Mouse (Mus musculus): ENCODE data around the gene Klk6. TPM values are rescaled to one million over a fixed set of nuclear protein-coding genes. Genes with fewer than 3 reads are reported as not detected.

Gene Klk6
- polyA plus RNA-seq, 1 experiment from 2014 or later: not detected

DNA sequence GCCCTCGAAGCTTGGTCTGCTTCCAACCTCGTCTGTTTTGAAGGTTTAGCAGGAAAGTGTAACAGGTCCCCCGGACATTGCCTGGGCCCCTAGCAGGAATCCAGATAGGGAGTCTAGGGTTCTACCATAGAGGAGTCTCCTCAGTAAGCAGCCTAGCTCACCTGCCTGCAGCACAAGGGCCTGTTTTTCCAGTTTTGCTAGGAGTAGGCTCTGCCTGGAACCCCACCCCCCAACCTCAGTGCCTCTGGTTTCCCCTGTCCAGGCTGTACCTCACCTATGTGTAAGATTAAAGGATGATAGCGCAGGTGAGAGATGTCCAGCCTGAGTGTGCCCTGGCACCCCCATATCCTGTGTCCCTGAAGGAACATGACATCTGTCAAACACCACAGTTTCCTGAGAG, 52.1 kb downstream of the Klk6 start:
- 76% methylated on average over 4 of the region's 4 CpGs for WGBS
- H3K4me2 ChIP-seq (ENCODE audit: low read length): no peak overlapping the region
- no peak overlapping the region for H3K9ac ChIP-seq (ENCODE audit: low read depth, low read length)
- H3K36me3 ChIP-seq (ENCODE audit: control insufficient read depth, insufficient read depth, low read length): no peaks in the 10 kb centered on the region
- ATAC-seq: no peak
- H3K27me3 ChIP-seq (replicated peaks; ENCODE audit: control insufficient read depth, insufficient read depth, low read length): no peaks in the 10 kb centered on the region
- H3K27ac ChIP-seq (ENCODE audit: low read depth, low read length): no peak overlapping the region
- H3K4me1 ChIP-seq (ENCODE audit: control insufficient read depth, insufficient read depth, low read depth, low read length): no peaks in the 10 kb centered on the region; the same call in 1 of the 2 replicates
- no peaks in the 10 kb centered on the region for H3K9me3 ChIP-seq (ENCODE audit: control insufficient read depth, low read length)
- no peak overlapping the region for H3K4me3 ChIP-seq (ENCODE audit: low read length)

DNA sequence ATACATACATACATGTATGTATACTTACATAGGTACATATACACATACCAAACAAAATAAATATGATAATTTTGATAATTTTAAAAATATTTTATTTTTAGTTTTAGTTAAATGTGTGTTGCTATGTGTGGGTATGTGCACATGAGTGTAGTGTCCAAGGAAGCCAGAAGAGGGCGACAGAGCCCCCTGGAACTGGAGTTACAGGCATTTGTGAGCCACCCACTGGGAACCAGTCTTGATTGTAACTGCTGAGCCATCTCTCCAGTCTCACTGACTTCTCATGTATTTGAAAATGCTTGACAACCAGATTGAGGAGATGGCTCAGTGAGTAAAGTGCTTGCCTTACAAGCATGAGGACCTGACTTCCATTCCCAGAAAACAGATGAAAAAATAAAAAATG, 54.0 kb downstream of the Klk6 start:
- 49% methylated on average over 1 of the region's 1 CpGs for WGBS
- H3K27me3 ChIP-seq (replicated peaks; ENCODE audit: control insufficient read depth, insufficient read depth, low read length): no peaks in the 10 kb centered on the region
- no peak for ATAC-seq

GRCm38 (mm10) chr7:43880912-43881311, 56.6 kb downstream of the Klk6 start, which contains the start of gene Klk4:
Klk4 (plus strand) TSS chr7:43881160.
- Histone ChIP-seq H3K36me3 (ENCODE audit: control insufficient read depth, insufficient read depth, low read length) (no peaks in the 10 kb centered on the region), H3K9me3 (ENCODE audit: control insufficient read depth, low read length) (no peaks in the 10 kb centered on the region), H3K4me1 (ENCODE audit: control insufficient read depth, insufficient read depth, low read depth, low read length) (no peaks in the 10 kb centered on the region), H3K27ac (ENCODE audit: low read depth, low read length) (no peak within 1 kb of the TSS), H3K9ac (ENCODE audit: low read depth, low read length) (no peak within 1 kb of the TSS), H3K4me2 (ENCODE audit: low read length) (no peak within 1 kb of the TSS), H3K4me3 (ENCODE audit: low read length) (no peak within 1 kb of the TSS), H3K27me3 (replicated peaks; ENCODE audit: control insufficient read depth, insufficient read depth, low read length) (no peaks in the 10 kb centered on the region)
- 16% methylated on average over 3 of the region's 3 CpGs for WGBS
- no peak for ATAC-seq

More for the DNA sequence above, 54.0 kb downstream of the Klk6 start:
- Histone ChIP-seq H3K27ac (ENCODE audit: low read depth, low read length) (no peak overlapping the region), H3K9ac (ENCODE audit: low read depth, low read length) (no peak overlapping the region), H3K9me3 (ENCODE audit: control insufficient read depth, low read length) (no peaks in the 10 kb centered on the region), H3K4me3 (ENCODE audit: low read length) (no peak overlapping the region), H3K4me2 (ENCODE audit: low read length) (no peak overlapping the region), H3K36me3 (ENCODE audit: control insufficient read depth, insufficient read depth, low read length) (no peaks in the 10 kb centered on the region), H3K4me1 (ENCODE audit: control insufficient read depth, insufficient read depth, low read depth, low read length) (no peaks in the 10 kb centered on the region; the same call in 1 of the 2 replicates)

Other genes with a start within 250 kb of the Klk6 start
- 14.4 and 16.2 TPM in 2 replicates for gene Zfp719, start 244.9 kb upstream of the Klk6 start, polyA plus RNA-seq (2015; fragmentation: Nextera tagmentation; extraction: Ambion mirVana)
- gene Zfp819, start 217.3 kb upstream of the Klk6 start, polyA plus RNA-seq (2015; fragmentation: Nextera tagmentation; extraction: Ambion mirVana): 0.45 and 0.46 TPM in 2 replicates
- gene Ceacam18, start 189.8 kb upstream of the Klk6 start, polyA plus RNA-seq (2015; fragmentation: Nextera tagmentation; extraction: Ambion mirVana): 0.10 TPM in 1 of 2 replicates, not detected in the other
- gene Siglece, start 164.3 kb upstream of the Klk6 start, polyA plus RNA-seq (2015; fragmentation: Nextera tagmentation; extraction: Ambion mirVana): 0.31 and 0.41 TPM in 2 replicates
- 20.6 and 23.0 TPM in 2 replicates for gene Ctu1, start 152.5 kb upstream of the Klk6 start, polyA plus RNA-seq (2015; fragmentation: Nextera tagmentation; extraction: Ambion mirVana)
- gene Klk14, start 134.1 kb upstream of the Klk6 start, polyA plus RNA-seq (2015; fragmentation: Nextera tagmentation; extraction: Ambion mirVana): not detected in 2 replicates
- gene Klk13, start 111.9 kb upstream of the Klk6 start, polyA plus RNA-seq (2015; fragmentation: Nextera tagmentation; extraction: Ambion mirVana): 0.16 TPM in 2 replicates
- not detected in 2 replicates for gene Klk12, start 55.6 kb upstream of the Klk6 start, polyA plus RNA-seq (2015; fragmentation: Nextera tagmentation; extraction: Ambion mirVana)
- 0.20 TPM in 1 of 2 replicates, not detected in the other for gene Klk11, start 49.9 kb upstream of the Klk6 start, polyA plus RNA-seq (2015; fragmentation: Nextera tagmentation; extraction: Ambion mirVana)
- 0.21 and 0.30 TPM in 2 replicates for gene Klk10, start 43.5 kb upstream of the Klk6 start, polyA plus RNA-seq (2015; fragmentation: Nextera tagmentation; extraction: Ambion mirVana)
- gene Klk9, start 32.6 kb upstream of the Klk6 start, polyA plus RNA-seq (2015; fragmentation: Nextera tagmentation; extraction: Ambion mirVana): 0.10 and 0.31 TPM in 2 replicates
- gene Klk8, start 26.9 kb upstream of the Klk6 start, polyA plus RNA-seq (2015; fragmentation: Nextera tagmentation; extraction: Ambion mirVana): 11.3 and 13.3 TPM in 2 replicates
- not detected in 2 replicates for gene Klk7, start 13.2 kb upstream of the Klk6 start, polyA plus RNA-seq (2015; fragmentation: Nextera tagmentation; extraction: Ambion mirVana)
- gene Klk5, start 17.5 kb downstream of the Klk6 start, polyA plus RNA-seq (2015; fragmentation: Nextera tagmentation; extraction: Ambion mirVana): not detected in 2 replicates
- 4.4 and 4.5 TPM in 2 replicates for gene Klk4, start 56.7 kb downstream of the Klk6 start, polyA plus RNA-seq (2015; fragmentation: Nextera tagmentation; extraction: Ambion mirVana)
- gene Klk15, start 109.2 kb downstream of the Klk6 start, polyA plus RNA-seq (2015; fragmentation: Nextera tagmentation; extraction: Ambion mirVana): not detected in 2 replicates
- gene Klk1b8, start 126.2 kb downstream of the Klk6 start, polyA plus RNA-seq (2015; fragmentation: Nextera tagmentation; extraction: Ambion mirVana): not detected in 2 replicates
- not detected in 2 replicates for gene Klk1b1, start 142.3 kb downstream of the Klk6 start, polyA plus RNA-seq (2015; fragmentation: Nextera tagmentation; extraction: Ambion mirVana)
- not detected in 2 replicates for gene Klk1b9, start 151.6 kb downstream of the Klk6 start, polyA plus RNA-seq (2015; fragmentation: Nextera tagmentation; extraction: Ambion mirVana)
- not detected in 2 replicates for gene Klk1b11, start 171.4 kb downstream of the Klk6 start, polyA plus RNA-seq (2015; fragmentation: Nextera tagmentation; extraction: Ambion mirVana)
- not detected in 2 replicates for gene Klk1b26, start 187.7 kb downstream of the Klk6 start, polyA plus RNA-seq (2015; fragmentation: Nextera tagmentation; extraction: Ambion mirVana)
- 0.24 TPM in 1 of 2 replicates, not detected in the other for gene Klk1b27, start 227.8 kb downstream of the Klk6 start, polyA plus RNA-seq (2015; fragmentation: Nextera tagmentation; extraction: Ambion mirVana)

Measured in hindbrain, embryonic 16.5 days (tissue).